Comparison of ENCODE assay signal across 19 mouse cellular contexts in genomic region chr11:28020762-28021161, GRCm38 (mm10).
A peak's percentile ranks its signal among the peaks of the same experiment; 100 is the strongest.
DNase-seq lines count a peak whose midpoint lies in the region; TF ChIP-seq lines count a peak whose summit lies in the region.
"Had no signal": no experiment of that assay in that cellular context is flagged by ENCODE, and none has a peak within 500 bp of the region (broad histone marks: within the 10 kb centered on the region; RNA-seq: fewer than 3 reads in every experiment).

No protein-coding gene starts in this region.

- H3K27ac ChIP-seq in left cerebral cortex, adult 2 months: no peak overlapping the region
- no peak overlapping the region for H3K27ac ChIP-seq in ES-Bruce4 (ENCODE audit: insufficient read depth, low read length)
- H3K27ac ChIP-seq: heart, embryonic 13.5 days; intestine, embryonic 15.5 days; macrophage had no signal

- TF ChIP-seq POLR2A in ES-Bruce4 (IDR thresholded peaks at IDR 0.05; ENCODE audit: insufficient read depth, low read length): no peak

- H3K27me3 ChIP-seq in ES-Bruce4 (ENCODE audit: control insufficient read depth, insufficient read depth, low read length, poor library complexity, severe bottlenecking): no peaks in the 10 kb centered on the region
- H3K27me3 ChIP-seq: heart, embryonic 13.5 days; intestine, embryonic 15.5 days had no signal

- TF ChIP-seq EP300 in ES-Bruce4 (IDR thresholded peaks at IDR 0.05; ENCODE audit: insufficient read depth, low read depth, low read length): no peak

- peak; percentile 19 for TF ChIP-seq CTCF in left cerebral cortex, adult 2 months (IDR thresholded peaks at IDR 0.05)
- TF ChIP-seq CTCF in ES-Bruce4 (IDR thresholded peaks at IDR 0.05; ENCODE audit: low read depth, low read length): peak; percentile 17

- H3K9me3 ChIP-seq in ES-Bruce4 (replicated peaks; ENCODE audit: control insufficient read depth, insufficient read depth, low read length, poor library complexity, severe bottlenecking): no peaks in the 10 kb centered on the region
- H3K9me3 ChIP-seq: G1E; heart, embryonic 13.5 days; intestine, embryonic 15.5 days had no signal

- no peaks in the 10 kb centered on the region for H3K36me3 ChIP-seq in ES-Bruce4 (ENCODE audit: control insufficient read depth, insufficient read depth, low read length, poor library complexity, severe bottlenecking)
- H3K36me3 ChIP-seq: G1E; heart, embryonic 13.5 days; intestine, embryonic 15.5 days had no signal

- no peak overlapping the region for H3K9ac ChIP-seq in ES-Bruce4 (ENCODE audit: low read depth, poor library complexity, severe bottlenecking)
- H3K9ac ChIP-seq: heart, embryonic 13.5 days; intestine, embryonic 15.5 days had no signal

- no peak overlapping the region for H3K4me3 ChIP-seq in left cerebral cortex, adult 2 months
- H3K4me3 ChIP-seq in ES-Bruce4 (ENCODE audit: low read depth, low read length): no peak overlapping the region
- H3K4me3 ChIP-seq: heart, embryonic 13.5 days; intestine, embryonic 15.5 days had no signal

- intact Hi-C loops in left cerebral cortex, adult 2 months (cut with DNase I): loop anchor here (10.0 kb wide), 1 partner anchor 564 kb away; the partner anchor contains the start of gene Ccdc85a
- intact Hi-C loops in left cerebral cortex, postnatal 36 days (cut with DNase I): loop anchor here (10.0 kb wide), 1 partner anchor 564 kb away; the partner anchor contains the start of gene Ccdc85a

- peak; percentile 14 for DNase-seq in embryo, embryonic 10 days (ENCODE audit: low spot score)
- DNase-seq in embryo, embryonic 9.5 days (ENCODE audit: extremely low spot score): no peak
- DNase-seq in left cerebral cortex, adult 2 months (ENCODE audit: extremely low spot score in 1 of 2, low spot score in 2 of 2): no peak
- DNase-seq in left cerebral cortex, postnatal 36 days (ENCODE audit: low spot score in 2 of 2): no peak
- DNase-seq in embryo, embryonic 11 days: peak; percentile 3
- DNase-seq in heart, postnatal 4 days: no peak
- no peak for DNase-seq in kidney, postnatal 4 days
- DNase-seq: adrenal gland, postnatal 25 days; cerebellum, postnatal 25 days; gastrocnemius, postnatal 25 days; kidney, postnatal 10 days; liver; lung, adult 2 months; thymus, postnatal 25 days had no signal

- no peaks in the 10 kb centered on the region for H3K4me1 ChIP-seq in ES-Bruce4 (ENCODE audit: control insufficient read depth, insufficient read depth, low read length)
- H3K4me1 ChIP-seq: heart, embryonic 13.5 days; intestine, embryonic 15.5 days had no signal

Comparison
In these comparisons a context has a peak if more than half of its experiments do, and no peak if none do; other contexts are left out.
1. DNase-seq: peak in embryo, embryonic 10 days (single experiment) and embryo, embryonic 11 days (single experiment); none in embryo, embryonic 9.5 days (single experiment), left cerebral cortex, adult 2 months (0 of 2), left cerebral cortex, postnatal 36 days (0 of 2), heart, postnatal 4 days (single experiment) and kidney, postnatal 4 days (0 of 2).